Mouse (Mus musculus) lung, embryonic 14.5 days (tissue): Measurements from ENCODE around the gene Acss2. TPM values are rescaled to one million over a fixed set of nuclear protein-coding genes. Genes with fewer than 3 reads are reported as not detected.
A peak's percentile ranks its signal among the peaks of the same experiment; 100 is the strongest.

Experiments
- ATAC-seq: fragments of 200-750 bp; cut with Nextera tagmentation; 2 replicates; pipeline ENCODE4 v1.8.0; 2017; ENCODE audit warnings: mild to moderate bottlenecking, moderate TSS enrichment, moderate library complexity; ENCODE audit not compliant: insufficient read depth
- DNase-seq: peaks from one replicate; pipeline ENCODE4 v3.0.0-alpha.2; 2015
- H3K27ac ChIP-seq: fragments of 300-500 bp; sonication (generic); 2 replicates; pipeline ENCODE4 v1.5.1; 2014; ENCODE audit warnings: low read depth, mild to moderate bottlenecking, moderate library complexity
- H3K27me3 ChIP-seq: fragments of 300-500 bp; sonication (generic); 2 replicates; pipeline ENCODE4 v1.6.1; 2014; ENCODE audit warnings: low read length, control low read depth; ENCODE audit not compliant: insufficient read depth
- H3K36me3 ChIP-seq: fragments of 300-500 bp; sonication (generic); 2 replicates; pipeline ENCODE4 v1.6.1; 2014; ENCODE audit warnings: control low read depth; ENCODE audit not compliant: insufficient read depth
- H3K4me1 ChIP-seq: fragments of 300-500 bp; sonication (generic); 2 replicates; pipeline ENCODE4 v1.6.1; 2014; ENCODE audit warnings: antibody characterized with exemption, control low read depth; ENCODE audit not compliant: insufficient read depth
- H3K4me2 ChIP-seq: fragments of 300-500 bp; sonication (generic); 2 replicates; pipeline ENCODE4 v1.6.1; 2014; ENCODE audit warnings: mild to moderate bottlenecking
- H3K4me3 ChIP-seq: fragments of 300-500 bp; sonication (generic); 2 replicates; pipeline ENCODE4 v1.5.1; 2014; ENCODE audit warnings: low read depth, low read length
- H3K9ac ChIP-seq: fragments of 300-500 bp; sonication (generic); 2 replicates; pipeline ENCODE4 v1.6.1; 2014
- H3K9me3 ChIP-seq: fragments of 300-500 bp; sonication (generic); 2 replicates; pipeline ENCODE4 v1.6.1; 2016; ENCODE audit warnings: low read depth, low read length, control low read depth
- CTCF ChIP-seq: IDR thresholded peaks from 2 replicates; pipeline ENCODE4 v1.5.1; 2016; ENCODE audit warnings: antibody characterized with exemption, low read depth
- WGBS: fragments of 180-500 bp; shearing (Covaris S2); extraction: QIAGEN DNeasy Blood & Tissue Kit; methylation state at CpG from one replicate; pipeline ENCODE4 v1.1.7; 2014; 5-methylcytosine and 5-hydroxymethylcytosine counted together
- polyA plus RNA-seq: library from polyadenylated mRNA; unstranded; fragments of >200 nt; fragmentation: Nextera tagmentation; extraction: Ambion mirVana; gene quantifications from 2 replicates; pipeline ENCODE4 v1.2.1, GENCODE M21; 2014

The Acss2 gene
- polyA plus RNA-seq, 1 experiment from 2014 or later = 7.5 TPM

DNA sequence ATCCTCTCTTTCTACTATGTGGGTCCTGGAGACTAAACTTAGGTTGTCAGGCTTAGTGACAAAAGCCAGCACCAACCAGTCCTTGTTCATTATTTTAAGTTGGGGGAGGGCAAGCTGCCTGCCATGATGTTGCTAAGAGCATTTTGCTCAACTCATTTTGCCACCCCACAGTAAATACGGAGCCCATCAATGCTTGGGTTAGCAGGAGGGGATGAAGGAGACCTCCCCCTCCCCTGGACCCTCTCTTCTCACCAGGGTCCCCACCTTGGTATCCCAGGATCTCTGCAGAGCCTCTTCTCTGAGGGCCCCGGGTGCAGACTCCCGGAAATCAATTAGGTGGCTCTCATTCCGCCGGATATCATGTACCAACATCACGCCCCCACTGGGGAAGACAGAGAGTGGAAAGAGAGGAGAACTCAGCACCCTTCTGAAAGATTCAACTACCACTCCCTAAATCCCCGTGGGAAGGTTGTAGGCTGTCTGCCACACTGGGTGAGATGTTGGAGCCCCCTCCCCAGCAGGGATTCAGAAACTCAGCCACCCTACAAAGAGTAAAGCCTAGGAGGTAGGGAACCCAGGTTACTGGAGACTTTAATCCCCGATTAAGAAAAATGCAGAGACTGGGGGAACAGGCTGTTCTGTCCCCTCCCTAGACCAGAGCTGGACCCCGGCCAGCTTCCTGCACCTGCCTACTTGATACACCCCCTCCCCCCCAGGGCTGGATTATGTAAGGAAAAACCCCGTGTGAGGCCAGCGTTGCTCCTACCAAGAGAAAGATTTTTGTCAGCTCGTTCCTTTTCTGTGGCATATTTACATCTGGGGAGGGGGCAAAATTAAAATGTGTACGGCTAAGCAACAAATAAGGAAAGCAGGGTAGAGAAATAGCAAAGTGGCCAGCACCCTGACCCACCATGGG, 13.1 kb upstream of the Acss2 start:
- Histone ChIP-seq H3K9me3 (no peaks in the 10 kb centered on the region), H3K27me3 (no peaks in the 10 kb centered on the region), H3K4me3 (no peak overlapping the region), H3K9ac (no peak overlapping the region), H3K27ac (no peak overlapping the region), H3K4me1 (no peaks in the 10 kb centered on the region), H3K36me3 (no peaks in the 10 kb centered on the region), H3K4me2 (no peak overlapping the region)
- ATAC-seq = no peak
- no peak for TF ChIP-seq CTCF
- WGBS = 53% methylated on average over 13 of the region's 13 CpGs
- peak; percentile 51 for DNase-seq

DNA sequence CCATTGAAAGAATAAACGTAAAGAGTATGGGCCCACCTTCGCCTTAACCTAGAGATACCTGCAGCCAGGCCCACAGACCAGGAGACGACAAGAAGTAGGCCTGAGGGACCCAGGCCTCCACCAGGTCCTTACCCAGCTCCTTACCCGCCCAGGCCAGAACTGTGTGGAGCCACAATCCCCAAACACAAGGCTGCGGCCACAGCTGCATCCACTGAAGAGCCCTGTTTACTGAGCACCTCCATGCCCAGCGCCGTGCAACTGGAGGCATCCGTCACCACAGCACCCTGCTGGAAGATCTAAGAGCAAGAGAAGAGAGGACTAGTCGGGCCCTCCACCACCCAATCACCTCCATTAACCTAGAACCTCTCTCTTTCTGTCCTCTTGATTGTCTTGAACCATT, 11.9 kb upstream of the Acss2 start:
- H3K9me3 ChIP-seq = no peaks in the 10 kb centered on the region
- DNase-seq = no peak
- no peaks in the 10 kb centered on the region for H3K27me3 ChIP-seq
- H3K9ac ChIP-seq = no peak overlapping the region
- no peak overlapping the region for H3K4me2 ChIP-seq
- TF ChIP-seq CTCF = no peak
- H3K27ac ChIP-seq = no peak overlapping the region
- 79% methylated on average over 9 of the region's 9 CpGs for WGBS
- H3K4me1 ChIP-seq = no peaks in the 10 kb centered on the region
- H3K36me3 ChIP-seq = no peaks in the 10 kb centered on the region
- ATAC-seq = no peak
- H3K4me3 ChIP-seq = no peak overlapping the region

DNA sequence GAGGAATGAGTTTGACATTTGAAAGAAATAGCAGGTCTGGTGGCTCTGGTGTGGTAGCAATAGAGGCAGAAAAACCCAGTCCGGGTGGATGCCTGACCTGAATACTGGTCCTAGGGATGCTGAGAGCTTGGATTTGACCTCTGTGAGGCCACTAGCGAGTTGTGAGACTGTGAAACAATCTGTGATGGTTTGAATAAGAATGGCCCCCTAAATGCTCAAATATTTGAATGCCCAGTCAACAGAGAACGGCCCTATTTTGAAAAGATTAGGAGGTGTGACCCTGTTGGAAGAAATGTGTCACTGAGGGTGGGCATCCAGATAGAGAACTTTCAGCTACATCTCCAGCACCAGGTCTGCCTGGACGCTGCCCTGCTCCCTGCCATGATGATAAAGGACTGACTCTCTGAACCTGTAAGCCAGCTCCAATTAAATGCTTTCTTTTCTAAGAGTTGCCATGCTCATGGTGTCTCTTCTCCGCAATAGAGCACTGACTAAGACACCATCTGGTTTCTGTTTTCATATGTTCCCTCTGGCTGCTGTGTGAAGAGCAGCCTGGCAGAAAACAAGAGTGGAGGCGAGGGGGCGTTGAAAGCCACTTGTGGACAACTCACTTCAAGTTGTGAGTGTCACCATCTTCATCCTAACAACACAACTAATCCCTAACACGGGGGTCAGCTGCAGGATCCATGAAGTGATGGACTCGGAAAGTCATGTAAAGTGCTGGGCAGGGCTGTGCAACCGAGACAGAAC, 9.9 kb upstream of the Acss2 start:
- Histone ChIP-seq H3K27me3 (no peaks in the 10 kb centered on the region), H3K27ac (no peak overlapping the region), H3K4me2 (no peak overlapping the region), H3K4me3 (no peak overlapping the region), H3K9me3 (no peaks in the 10 kb centered on the region), H3K4me1 (no peaks in the 10 kb centered on the region), H3K36me3 (no peaks in the 10 kb centered on the region), H3K9ac (no peak overlapping the region)
- no peak for TF ChIP-seq CTCF
- no peak for DNase-seq
- 56% methylated on average over 10 of the region's 10 CpGs for WGBS
- no peak for ATAC-seq

DNA sequence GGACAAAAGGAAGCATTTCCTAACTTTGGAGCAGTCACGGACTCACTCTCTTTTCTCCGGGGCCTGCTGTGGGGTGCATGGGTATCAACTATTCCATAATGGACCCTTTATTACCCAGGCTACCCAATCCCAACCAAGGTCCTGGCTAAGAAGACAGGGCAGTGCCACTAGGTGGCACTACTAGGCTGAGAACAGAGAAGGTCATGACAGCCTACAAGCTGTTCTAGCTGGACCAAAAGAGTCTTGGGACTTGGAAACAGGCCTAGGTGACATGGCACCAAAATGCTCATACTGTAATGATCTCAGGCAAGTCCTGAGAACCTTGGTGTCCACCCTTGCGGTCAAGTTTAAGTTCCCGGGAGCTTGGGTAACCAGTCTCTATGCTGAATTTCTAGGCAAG, 5.3 kb upstream of the Acss2 start:
- H3K27ac ChIP-seq = no peak overlapping the region
- 65% methylated on average over 4 of the region's 4 CpGs for WGBS
- TF ChIP-seq CTCF = peak; percentile 76
- H3K9ac ChIP-seq = no peak overlapping the region
- H3K4me2 ChIP-seq = no peak overlapping the region
- H3K27me3 ChIP-seq = peaks cover 5% of the 10 kb centered on the region; the same call in 1 of the 2 replicates
- DNase-seq = peak; percentile 77
- H3K4me1 ChIP-seq = 0 out of 2 replicates have a peak, but pooled peaks cover 2% of the 10 kb centered on the region
- no peaks in the 10 kb centered on the region for H3K36me3 ChIP-seq
- H3K9me3 ChIP-seq = no peaks in the 10 kb centered on the region
- H3K4me3 ChIP-seq = no peak overlapping the region
- no peak for ATAC-seq

DNA sequence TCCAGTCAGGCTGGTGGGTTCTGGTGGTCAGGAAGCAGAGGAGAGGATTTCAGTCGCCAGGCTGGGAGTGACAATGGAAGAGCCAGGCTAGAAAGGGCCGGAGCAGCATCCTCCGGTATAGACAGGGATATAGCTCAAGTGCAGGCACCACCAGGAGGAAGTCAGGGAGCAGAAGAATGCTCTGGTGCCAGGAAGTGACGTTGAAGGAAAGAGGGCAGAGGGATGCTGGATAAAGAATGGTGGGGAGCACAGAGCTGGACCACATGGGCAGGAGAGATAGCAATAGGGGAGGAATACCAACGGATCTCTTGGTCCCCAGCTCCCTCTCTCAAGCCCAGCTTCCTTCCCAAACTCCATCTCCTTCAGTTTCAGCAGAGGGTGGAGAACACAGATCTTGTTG, 4.2 kb upstream of the Acss2 start:
- ATAC-seq (no peak), DNase-seq (no peak)
- TF ChIP-seq CTCF = no peak
- 60% methylated on average over 5 of the region's 5 CpGs for WGBS
- Histone ChIP-seq H3K36me3 (no peaks in the 10 kb centered on the region), H3K4me2 (0 out of 2 replicates have a peak overlapping the region, but pooled peaks have one; percentile 64), H3K27ac (no peak overlapping the region), H3K9me3 (no peaks in the 10 kb centered on the region), H3K4me1 (0 out of 2 replicates have a peak, but pooled peaks cover 2% of the 10 kb centered on the region), H3K27me3 (peaks cover 5% of the 10 kb centered on the region; the same call in 1 of the 2 replicates), H3K9ac (no peak overlapping the region), H3K4me3 (no peak overlapping the region)

DNA sequence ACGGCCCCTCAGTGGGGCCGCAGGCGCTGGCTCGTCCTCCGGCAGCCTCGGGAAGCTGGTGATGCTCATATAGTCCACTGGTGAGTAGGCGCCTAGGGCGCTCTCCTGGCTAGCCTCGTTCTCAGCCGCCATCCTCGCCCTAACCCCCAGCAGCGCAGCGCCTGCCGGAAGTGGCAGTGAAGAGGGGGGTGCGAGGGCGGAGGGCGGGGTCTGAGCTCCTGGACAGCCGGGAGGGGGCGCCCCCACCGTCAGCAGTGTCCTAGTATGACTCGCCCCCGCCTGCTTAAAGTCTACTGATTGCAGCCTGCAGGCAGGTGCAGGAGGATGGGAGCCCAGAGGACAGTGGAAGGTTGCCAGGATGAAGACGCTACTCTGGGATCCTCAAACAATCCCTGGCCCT, 3.1 kb upstream of the Acss2 start:
- Histone ChIP-seq H3K9me3 (no peaks in the 10 kb centered on the region), H3K27ac (no peak overlapping the region), H3K4me3 (peak overlapping the region; percentile 32), H3K4me2 (peak overlapping the region; percentile 64), H3K4me1 (0 out of 2 replicates have a peak, but pooled peaks cover 5% of the 10 kb centered on the region), H3K36me3 (no peaks in the 10 kb centered on the region), H3K27me3 (peaks cover 5% of the 10 kb centered on the region; the same call in 1 of the 2 replicates), H3K9ac (peak overlapping the region; percentile 39; the same call in 1 of the 2 replicates)
- WGBS = 1% methylated on average over 23 of the region's 23 CpGs
- TF ChIP-seq CTCF = peak; percentile 42; the same call in 1 of the 2 replicates
- DNase-seq (peak; percentile 60), ATAC-seq (no peak)

DNA sequence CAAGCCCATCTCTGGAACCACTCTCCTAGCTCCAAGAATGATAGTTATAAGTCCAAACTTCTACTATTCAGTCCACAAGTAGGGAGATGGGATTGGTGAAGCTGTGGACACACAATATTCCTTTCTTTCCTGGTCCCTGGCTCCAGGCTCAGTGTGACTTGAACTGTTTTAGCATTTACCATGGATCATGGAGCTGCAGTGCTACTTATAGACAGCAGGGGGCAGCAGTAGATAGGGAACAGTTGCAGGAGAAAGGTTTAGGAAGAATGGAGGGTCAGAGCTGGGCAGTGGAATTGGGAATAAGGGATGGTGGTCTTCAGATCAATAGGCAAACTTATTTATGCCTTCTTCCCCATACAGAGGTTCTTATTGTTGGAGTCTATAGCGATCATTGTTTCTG, 1.8 kb upstream of the Acss2 start:
- DNase-seq (peak; percentile 84), ATAC-seq (no peak)
- Histone ChIP-seq H3K36me3 (no peaks in the 10 kb centered on the region), H3K4me1 (0 out of 2 replicates have a peak, but pooled peaks cover 5% of the 10 kb centered on the region), H3K9me3 (no peaks in the 10 kb centered on the region), H3K4me3 (no peak overlapping the region), H3K4me2 (no peak overlapping the region), H3K27ac (no peak overlapping the region), H3K9ac (no peak overlapping the region), H3K27me3 (peaks cover 5% of the 10 kb centered on the region; the same call in 1 of the 2 replicates)
- WGBS = 0% methylated on average over 1 of the region's 1 CpGs
- TF ChIP-seq CTCF = peak; percentile 99
